Mouse (Mus musculus): ENCODE data around the gene Slc31a1.

DNA sequence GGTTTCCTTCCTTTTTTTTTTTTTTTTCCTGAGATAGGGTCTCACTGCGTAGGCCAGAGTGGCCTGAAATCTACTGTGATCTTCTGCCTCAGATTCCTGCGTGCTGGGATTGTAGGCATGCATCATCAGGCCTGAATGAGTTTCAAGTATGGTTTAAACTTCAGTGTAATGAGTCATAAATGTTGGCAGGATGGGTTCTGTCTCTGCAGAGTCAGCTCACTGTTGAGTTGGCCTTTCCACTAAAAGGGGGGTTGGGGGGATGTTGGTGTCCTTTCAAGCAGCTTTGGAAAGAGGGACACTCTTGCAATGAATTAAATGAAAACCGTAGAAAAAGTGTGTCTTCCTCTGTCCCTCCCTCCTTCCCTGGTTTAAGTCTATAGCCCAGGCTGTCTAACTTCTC, 38.4 kb downstream of the Slc31a1 start:
- TF ChIP-seq CTCF (IDR thresholded peaks at IDR 0.05) (no peak), POLR2A (IDR thresholded peaks at IDR 0.05; ENCODE audit: insufficient read depth, low read depth, low read length) (no peak)

All from heart, adult 2 months (tissue).